Mouse (Mus musculus) hindbrain, embryonic 10.5 days (tissue): ENCODE data around the gene Ap4s1. TPM values are rescaled to one million over a fixed set of nuclear protein-coding genes. Genes with fewer than 3 reads are reported as not detected.

Experiments used
- DNase-seq: peaks from one replicate; pipeline ENCODE4 v3.0.0-alpha.2; 2017; ENCODE audit warnings: low spot score
- H3K27ac ChIP-seq: fragments of 300-500 bp; sonication (generic); 2 replicates; pipeline ENCODE4 v1.5.1; 2016; ENCODE audit warnings: mild to moderate bottlenecking, moderate library complexity
- H3K27me3 ChIP-seq: fragments of 300-500 bp; sonication (generic); 2 replicates; pipeline ENCODE4 v1.6.1; 2016; ENCODE audit warnings: mild to moderate bottlenecking; ENCODE audit not compliant: poor library complexity, insufficient read depth, severe bottlenecking
- H3K36me3 ChIP-seq: fragments of 300-500 bp; sonication (generic); 2 replicates; pipeline ENCODE4 v1.6.1; 2016; ENCODE audit warnings: mild to moderate bottlenecking, moderate library complexity
- H3K4me1 ChIP-seq: fragments of 300-500 bp; sonication (generic); replicated peaks from 2 replicates; pipeline ENCODE4 v1.6.1; 2016; ENCODE audit warnings: mild to moderate bottlenecking
- H3K4me3 ChIP-seq: fragments of 300-500 bp; sonication (generic); 2 replicates; pipeline ENCODE4 v1.5.1; 2016; ENCODE audit warnings: mild to moderate bottlenecking, moderate library complexity
- H3K9me3 ChIP-seq: fragments of 300-500 bp; sonication (generic); 2 replicates; pipeline ENCODE4 v1.6.1; 2016; ENCODE audit warnings: mild to moderate bottlenecking, moderate library complexity
- WGBS: fragments of 180-500 bp; shearing (Covaris S2); methylation state at CpG from one replicate; pipeline ENCODE4 v1.1.7; 2016; 5-methylcytosine and 5-hydroxymethylcytosine counted together
- polyA plus RNA-seq: library from polyadenylated mRNA; unstranded; fragments of >200 nt; fragmentation: Nextera tagmentation; extraction: Ambion mirVana; gene quantifications from 2 replicates; pipeline ENCODE4 v1.2.1, GENCODE M21; 2016

Ap4s1 gene
- polyA plus RNA-seq, 1 experiment from 2014 or later, result 48.6 TPM

- Histone ChIP-seq H3K27me3 (no peaks in the 10 kb centered on the region), H3K4me3 (no peak overlapping the region), H3K27ac (no peak overlapping the region), H3K36me3 (peaks cover 86% of the 10 kb centered on the region), H3K9me3 (no peaks in the 10 kb centered on the region), H3K4me1 (no peaks in the 10 kb centered on the region)
- DNase-seq, result no peak
- 73% methylated on average over 6 of the region's 6 CpGs for WGBS
Observed at GRCm38 (mm10) chr12:51744957-51745356, 54.1 kb downstream of the Ap4s1 start.

- peaks cover 96% of the 10 kb centered on the region for H3K36me3 ChIP-seq
- no peaks in the 10 kb centered on the region for H3K4me1 ChIP-seq
- H3K27ac ChIP-seq, result no peak overlapping the region
- 92% methylated on average over 2 of the region's 2 CpGs for WGBS
- no peak overlapping the region for H3K4me3 ChIP-seq
- no peak for DNase-seq
- no peaks in the 10 kb centered on the region for H3K9me3 ChIP-seq
- no peaks in the 10 kb centered on the region for H3K27me3 ChIP-seq
Observed at GRCm38 (mm10) chr12:51747348-51747747, 56.5 kb downstream of the Ap4s1 start.

DNA sequence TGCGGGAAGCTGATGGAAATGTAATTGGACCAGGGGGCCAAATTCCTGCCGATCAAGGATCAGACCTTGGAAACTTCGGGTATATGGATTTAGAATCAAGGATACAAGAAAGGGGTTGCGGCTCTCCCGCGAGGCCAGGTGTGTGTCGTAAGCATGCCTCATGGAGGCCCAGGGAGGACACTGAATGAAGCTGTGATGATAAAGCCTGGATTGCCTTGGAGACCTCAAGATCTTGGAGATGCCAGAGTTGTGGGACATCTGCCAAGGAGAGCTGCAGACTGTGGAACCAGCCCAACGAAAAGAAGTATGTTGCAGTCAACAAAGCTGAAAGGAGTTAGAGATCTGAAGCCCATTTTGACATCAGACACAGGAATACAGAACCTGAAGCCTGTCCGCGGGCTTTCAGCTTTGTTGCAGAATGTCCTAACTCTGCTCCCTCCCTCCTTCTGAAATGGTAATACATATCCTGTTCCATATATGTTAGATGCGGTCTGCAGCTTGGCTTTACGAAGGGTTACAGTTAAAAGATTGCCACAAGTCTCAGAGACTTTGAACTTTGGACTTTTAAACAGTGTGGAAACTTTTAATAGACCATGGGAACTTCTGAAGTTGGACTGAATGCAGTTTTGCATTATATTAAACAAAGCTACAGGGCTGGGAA lies 65.2 kb downstream of the Ap4s1 start:
- WGBS, result 96% methylated on average over 12 of the region's 12 CpGs
- no peaks in the 10 kb centered on the region for H3K4me1 ChIP-seq
- no peaks in the 10 kb centered on the region for H3K27me3 ChIP-seq
- no peaks in the 10 kb centered on the region for H3K9me3 ChIP-seq
- H3K27ac ChIP-seq, result no peak overlapping the region
- no peak for DNase-seq
- H3K36me3 ChIP-seq, result peaks cover 98% of the 10 kb centered on the region
- no peak overlapping the region for H3K4me3 ChIP-seq

DNA sequence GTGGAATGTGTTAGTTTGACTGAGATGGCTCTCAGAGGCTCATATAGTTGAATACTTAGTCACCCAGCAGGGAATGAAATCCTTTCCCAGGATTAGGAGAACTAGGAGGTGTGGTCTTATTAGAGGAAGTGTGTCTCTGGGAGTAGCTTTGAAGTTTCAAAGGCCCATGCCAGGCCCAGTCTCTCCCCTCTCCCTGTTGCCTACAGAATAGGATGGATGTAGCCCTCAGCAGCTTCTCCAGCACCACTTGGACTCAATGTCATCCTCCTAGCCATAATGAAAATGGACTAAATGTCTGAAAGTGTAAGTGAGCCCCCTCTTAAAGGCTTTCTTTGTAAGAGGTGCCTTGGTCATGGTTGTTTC lies 65.7 kb downstream of the Ap4s1 start:
- Histone ChIP-seq H3K36me3 (peaks cover 98% of the 10 kb centered on the region), H3K4me3 (no peak overlapping the region), H3K27me3 (no peaks in the 10 kb centered on the region), H3K4me1 (no peaks in the 10 kb centered on the region), H3K27ac (no peak overlapping the region), H3K9me3 (no peaks in the 10 kb centered on the region)
- DNase-seq, result no peak

- H3K36me3 ChIP-seq, result peaks cover 98% of the 10 kb centered on the region
Observed at GRCm38 (mm10) chr12:51759374-51759773, 68.5 kb downstream of the Ap4s1 start.

GRCm38 (mm10) chr12:51767454-51767853 lies 76.6 kb downstream of the Ap4s1 start:
- no peak overlapping the region for H3K27ac ChIP-seq
- DNase-seq, result no peak
- H3K9me3 ChIP-seq, result no peaks in the 10 kb centered on the region
- H3K27me3 ChIP-seq, result no peaks in the 10 kb centered on the region
- H3K36me3 ChIP-seq, result peaks cover 83% of the 10 kb centered on the region
- WGBS, result 95% methylated on average over 4 of the region's 4 CpGs
- H3K4me1 ChIP-seq, result no peaks in the 10 kb centered on the region
- no peak overlapping the region for H3K4me3 ChIP-seq

More at GRCm38 (mm10) chr12:51759374-51759773, 68.5 kb downstream of the Ap4s1 start:
- no peak for DNase-seq
- H3K27me3 ChIP-seq, result no peaks in the 10 kb centered on the region
- no peak overlapping the region for H3K4me3 ChIP-seq
- 95% methylated on average over 3 of the region's 3 CpGs for WGBS
- no peaks in the 10 kb centered on the region for H3K4me1 ChIP-seq
- no peaks in the 10 kb centered on the region for H3K9me3 ChIP-seq
- H3K27ac ChIP-seq, result no peak overlapping the region

GRCm38 (mm10) chr12:51768702-51769101 lies 77.9 kb downstream of the Ap4s1 start:
- no peak overlapping the region for H3K4me3 ChIP-seq
- WGBS, result 94% methylated on average over 15 of the region's 15 CpGs
- H3K4me1 ChIP-seq, result no peaks in the 10 kb centered on the region
- no peak overlapping the region for H3K27ac ChIP-seq
- H3K9me3 ChIP-seq, result no peaks in the 10 kb centered on the region
- H3K27me3 ChIP-seq, result no peaks in the 10 kb centered on the region
- peaks cover 83% of the 10 kb centered on the region for H3K36me3 ChIP-seq
- no peak for DNase-seq

GRCm38 (mm10) chr12:51784842-51785241 lies 94.0 kb downstream of the Ap4s1 start:
- Histone ChIP-seq H3K27me3 (no peaks in the 10 kb centered on the region), H3K27ac (no peak overlapping the region), H3K9me3 (no peaks in the 10 kb centered on the region), H3K36me3 (peaks cover 97% of the 10 kb centered on the region), H3K4me1 (no peaks in the 10 kb centered on the region), H3K4me3 (no peak overlapping the region)
- WGBS, result 91% methylated on average over 7 of the region's 7 CpGs
- DNase-seq, result peak; percentile 30

Other genes starting within 250 kb of the Ap4s1 start
- gene Coch, start 97.7 kb upstream of the Ap4s1 start, polyA plus RNA-seq, result 3.4 and 5.2 TPM in 2 replicates
- gene Strn3, start 864 bp downstream of the Ap4s1 start, polyA plus RNA-seq, result 39.2 and 41.6 TPM in 2 replicates
- 28.1 and 31.1 TPM in 2 replicates for gene Hectd1, start 138.5 kb downstream of the Ap4s1 start, polyA plus RNA-seq